Mouse (Mus musculus): ENCODE data around the gene Nkd1.

Gene Nkd1

DNA sequence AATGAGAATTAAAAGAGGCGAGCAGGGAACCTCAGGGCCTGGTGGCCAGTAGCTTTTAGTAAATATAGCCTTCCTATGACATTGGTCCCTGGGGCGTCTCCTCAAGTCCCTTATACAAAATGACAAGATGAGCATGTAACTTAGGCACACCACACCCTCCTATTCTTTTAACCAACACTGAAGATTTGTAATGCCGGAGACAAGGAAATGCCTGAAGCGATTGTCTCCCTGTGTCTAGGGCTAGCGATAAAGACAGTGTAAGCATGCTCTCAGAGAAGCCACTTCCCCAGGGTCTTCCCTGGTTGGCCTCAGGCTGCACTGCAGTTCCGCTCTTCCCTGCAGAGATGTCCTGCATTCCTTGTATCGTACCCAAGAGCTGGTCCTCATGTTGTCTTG lies 17.8 kb downstream of the Nkd1 start:
- no peak for DNase-seq (ENCODE audit: low spot score)

DNA sequence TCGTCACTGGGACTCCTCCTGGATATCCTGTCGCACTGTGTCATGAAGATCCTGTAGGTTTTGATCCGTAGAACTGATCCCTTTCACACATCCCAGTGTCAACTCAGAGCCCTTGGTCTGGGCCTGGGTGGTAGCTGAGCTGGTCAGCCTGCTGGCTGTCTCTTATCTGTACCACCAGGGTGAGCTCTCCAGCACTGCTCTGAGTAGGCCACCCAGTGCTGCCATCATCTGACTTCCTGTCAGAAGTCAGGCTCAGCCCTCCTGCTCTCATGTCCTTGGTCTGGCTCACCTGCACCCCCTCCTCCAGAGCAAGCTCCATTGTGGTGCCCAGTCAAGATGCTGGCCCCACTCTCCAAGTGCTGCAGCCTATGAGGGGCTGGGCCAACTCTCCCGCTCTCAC lies 18.8 kb downstream of the Nkd1 start:
- no peak for DNase-seq (ENCODE audit: low spot score)

GRCm38 (mm10) chr8:88542596-88543213 lies 21.6 kb downstream of the Nkd1 start:
- DNase-seq (ENCODE audit: low spot score): no peak

DNA sequence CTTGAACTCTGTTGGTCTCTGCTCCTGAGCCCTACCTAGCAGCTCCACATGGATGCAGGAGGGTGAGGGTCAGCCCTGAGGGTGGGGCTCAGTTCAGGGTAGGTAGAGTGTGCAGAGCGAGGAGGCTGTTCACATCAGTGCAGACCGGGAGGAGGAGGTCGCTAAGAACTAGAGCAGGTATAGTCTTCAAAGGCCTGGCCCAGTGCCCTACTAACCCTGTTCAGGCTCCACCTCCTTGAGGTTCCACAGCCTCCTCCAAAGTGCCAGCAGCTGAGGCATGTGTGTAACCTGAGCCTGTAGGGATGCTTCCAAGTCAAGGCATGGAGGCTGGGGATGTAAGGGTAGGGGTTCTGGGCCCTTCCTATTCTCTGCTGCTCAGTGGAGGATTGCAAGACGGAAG lies 23.5 kb downstream of the Nkd1 start:
- DNase-seq (ENCODE audit: low spot score): no peak

DNA sequence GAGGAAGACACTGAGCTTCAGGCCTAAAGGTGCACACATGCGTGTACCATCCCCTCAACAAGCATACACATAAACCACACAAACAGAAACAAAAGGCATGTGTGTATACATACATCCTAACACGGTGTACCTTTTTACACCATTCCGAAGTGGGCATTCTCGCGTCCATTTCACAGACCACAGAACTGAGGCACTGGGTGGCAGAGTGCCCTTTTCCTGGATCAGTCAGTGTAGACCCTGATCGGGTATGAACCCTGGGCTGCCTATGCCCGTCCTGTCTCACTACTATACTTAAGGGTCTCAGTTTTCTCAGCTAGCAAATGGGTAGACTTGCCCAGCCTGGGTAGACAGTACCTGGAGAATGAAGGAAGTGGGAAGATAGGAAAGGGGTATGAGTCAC lies 24.3 kb downstream of the Nkd1 start:
- DNase-seq (ENCODE audit: low spot score): no peak

DNA sequence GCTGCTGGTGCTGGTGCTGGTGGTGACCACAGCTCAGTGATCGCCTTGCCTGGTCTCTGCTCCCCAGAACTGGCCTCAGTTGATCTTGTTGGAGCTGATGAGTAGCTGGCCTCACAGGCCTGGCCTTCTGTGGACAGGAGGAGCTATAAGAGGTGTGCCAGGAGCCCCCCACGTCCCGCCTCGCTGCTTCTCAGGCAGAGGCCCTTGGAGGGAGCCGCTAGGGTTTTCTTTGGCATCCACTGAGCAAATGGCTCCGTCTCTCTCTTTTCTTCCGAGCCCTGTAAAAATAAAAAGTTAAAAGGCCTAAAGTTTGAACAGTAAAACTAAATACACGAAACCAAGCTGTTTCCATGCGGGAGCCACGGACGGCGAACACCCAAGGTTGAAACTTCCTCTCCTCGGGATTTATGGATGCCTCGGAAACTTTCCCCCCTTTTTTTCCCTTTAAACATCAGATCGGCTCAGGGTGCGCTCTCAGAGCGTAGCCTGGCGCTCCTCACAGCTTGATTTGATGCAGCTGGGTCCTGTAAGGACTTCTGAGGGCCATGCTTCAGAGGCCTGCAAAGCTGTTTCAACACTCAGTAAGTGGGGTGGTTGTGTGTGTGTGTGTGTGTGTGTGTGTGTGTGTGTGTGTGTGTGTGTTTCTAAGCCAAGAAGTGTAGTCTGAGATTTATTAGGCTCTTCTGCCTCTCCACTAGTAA lies 25.0 kb downstream of the Nkd1 start:
- DNase-seq (ENCODE audit: low spot score): no peak

- no peak for DNase-seq (ENCODE audit: low spot score)
These were observed 34.5 kb downstream of the Nkd1 start for GRCm38 (mm10) chr8:88555669-88556068.

GRCm38 (mm10) chr8:88559985-88560473 lies 38.9 kb downstream of the Nkd1 start:
- DNase-seq (ENCODE audit: low spot score): no peak

DNA sequence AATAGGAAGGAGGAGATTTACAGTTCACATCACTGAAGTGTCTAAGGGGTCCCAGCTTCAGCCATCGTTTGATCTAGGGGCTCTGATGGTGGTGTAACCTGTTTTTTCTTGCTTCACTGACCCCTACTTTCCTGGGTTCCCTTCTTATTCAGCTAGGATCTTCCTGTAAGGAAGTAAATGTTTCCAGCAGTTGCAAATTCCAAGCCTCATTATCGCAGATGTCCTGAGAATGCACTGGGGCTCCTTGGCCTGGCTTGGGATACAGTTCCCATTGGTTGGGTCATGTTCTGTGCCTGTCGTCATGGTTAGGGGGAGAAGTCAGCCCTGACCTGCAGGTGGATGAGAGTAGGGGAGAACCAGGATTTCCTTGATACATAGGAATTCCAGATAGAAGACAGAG lies 40.2 kb downstream of the Nkd1 start:
- no peak for DNase-seq (ENCODE audit: low spot score)

DNA sequence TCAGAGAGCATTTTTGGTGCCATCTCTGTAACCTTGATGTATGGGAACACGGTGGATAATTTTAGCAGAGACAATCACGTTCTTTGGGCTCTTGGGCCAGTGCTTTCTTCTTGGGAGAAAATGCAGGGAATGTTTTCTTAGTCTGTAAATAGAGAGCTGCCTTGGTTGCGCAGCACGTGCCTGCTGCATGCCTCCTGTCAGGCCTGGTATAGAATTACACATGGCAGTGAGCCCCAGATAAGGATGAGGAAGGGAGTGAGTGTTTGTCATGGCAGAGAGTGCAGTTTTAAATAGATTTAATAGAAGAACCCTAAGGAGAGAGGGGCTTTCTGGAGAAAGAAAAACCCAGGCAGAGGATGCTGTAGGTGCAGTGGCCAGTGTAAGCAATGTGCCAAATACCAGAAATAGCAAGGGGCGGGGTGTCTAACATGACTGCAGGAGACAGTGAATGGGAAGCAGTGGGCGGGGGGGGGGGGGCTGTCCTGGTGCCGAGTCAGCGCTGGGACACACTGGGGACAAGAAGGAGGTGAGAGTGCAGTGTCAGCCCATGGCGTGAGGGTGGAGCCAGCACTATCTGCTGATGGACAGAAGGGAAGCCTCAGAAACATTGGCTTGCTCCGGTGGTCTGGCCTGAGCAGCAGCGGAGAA lies 43.2 kb downstream of the Nkd1 start:
- DNase-seq (ENCODE audit: low spot score): no peak

GRCm38 (mm10) chr8:88566119-88566518 lies 45.0 kb downstream of the Nkd1 start:
- DNase-seq (ENCODE audit: low spot score): no peak

DNA sequence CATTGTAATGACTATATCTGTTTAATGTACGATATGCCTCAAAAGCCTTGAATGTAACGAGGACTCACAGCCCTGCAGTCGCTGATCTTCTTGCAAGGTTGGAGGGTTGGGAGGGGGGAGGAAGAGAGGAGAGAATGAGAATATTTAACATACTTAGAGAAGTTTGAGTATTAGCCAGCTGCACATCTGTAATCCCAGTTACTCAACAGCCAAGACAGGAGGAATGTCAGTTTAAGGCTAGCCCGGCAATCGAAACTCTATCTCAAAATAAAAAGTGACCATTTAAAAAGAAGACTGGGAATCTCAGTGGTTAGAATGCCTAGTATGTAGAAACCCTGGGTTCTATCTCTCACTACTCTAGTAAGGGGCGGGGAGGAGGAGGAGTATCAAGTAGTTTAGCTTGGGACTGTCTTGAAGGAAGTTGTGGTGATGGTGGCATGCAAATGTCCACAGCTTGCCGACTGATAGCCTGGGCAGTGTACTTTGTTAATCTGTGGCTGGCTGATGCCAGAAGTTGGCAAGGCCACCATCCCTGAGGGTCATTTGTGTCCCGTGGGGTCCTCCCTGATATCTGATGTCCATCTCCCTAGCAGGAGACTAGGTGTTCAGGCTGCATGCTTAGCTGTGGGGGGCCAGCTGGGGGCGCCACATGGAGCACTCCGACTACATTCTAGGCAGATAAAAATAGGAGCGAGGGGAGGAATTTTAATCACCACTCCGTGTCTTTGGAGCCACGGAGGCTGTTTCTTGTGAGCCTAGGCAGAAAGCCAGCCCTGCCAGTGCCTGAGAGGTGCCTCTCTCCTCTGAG lies 46.4 kb downstream of the Nkd1 start:
- no peak for DNase-seq (ENCODE audit: low spot score)

DNA sequence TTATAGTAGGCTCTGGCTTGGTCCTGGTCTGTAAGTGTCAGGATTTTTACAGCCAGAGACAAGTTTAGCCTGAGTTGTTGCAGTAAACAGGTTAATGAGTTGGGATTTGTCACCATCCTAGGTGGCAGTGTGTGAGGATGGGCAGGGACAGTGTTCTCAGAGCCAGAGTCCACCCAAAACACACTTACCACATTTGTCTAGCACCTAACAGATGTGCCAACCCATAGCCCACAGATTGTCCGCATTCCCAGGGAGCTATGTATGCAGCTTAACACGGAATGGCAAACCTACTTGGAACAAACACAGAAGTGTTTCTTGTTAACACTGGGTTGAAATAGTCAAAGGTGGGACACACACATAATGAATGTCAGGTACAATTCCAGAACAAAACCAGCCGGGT lies 47.1 kb downstream of the Nkd1 start:
- DNase-seq (ENCODE audit: low spot score): no peak

DNA sequence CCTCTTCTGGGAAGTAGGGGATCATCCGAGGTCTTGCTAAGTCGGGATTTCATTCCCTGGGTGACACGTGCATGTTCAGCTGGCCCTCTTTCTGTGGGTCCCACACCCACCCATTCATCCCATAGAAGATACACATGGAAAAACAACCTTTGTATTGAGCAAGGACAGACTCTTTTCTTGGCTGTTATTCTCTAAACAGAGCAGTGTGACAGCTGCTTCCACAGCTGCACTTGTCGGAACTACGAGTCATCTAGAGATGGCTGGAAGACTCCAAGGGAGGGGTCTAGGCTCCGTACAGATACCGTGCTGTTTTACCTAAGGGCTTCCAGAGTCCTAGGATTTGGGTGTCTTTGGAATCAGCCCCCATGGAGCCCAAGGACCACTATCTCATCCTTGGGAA lies 48.2 kb downstream of the Nkd1 start:
- no peak for DNase-seq (ENCODE audit: low spot score)

GRCm38 (mm10) chr8:88570293-88570998 lies 49.3 kb downstream of the Nkd1 start:
- no peak for DNase-seq (ENCODE audit: low spot score)

DNA sequence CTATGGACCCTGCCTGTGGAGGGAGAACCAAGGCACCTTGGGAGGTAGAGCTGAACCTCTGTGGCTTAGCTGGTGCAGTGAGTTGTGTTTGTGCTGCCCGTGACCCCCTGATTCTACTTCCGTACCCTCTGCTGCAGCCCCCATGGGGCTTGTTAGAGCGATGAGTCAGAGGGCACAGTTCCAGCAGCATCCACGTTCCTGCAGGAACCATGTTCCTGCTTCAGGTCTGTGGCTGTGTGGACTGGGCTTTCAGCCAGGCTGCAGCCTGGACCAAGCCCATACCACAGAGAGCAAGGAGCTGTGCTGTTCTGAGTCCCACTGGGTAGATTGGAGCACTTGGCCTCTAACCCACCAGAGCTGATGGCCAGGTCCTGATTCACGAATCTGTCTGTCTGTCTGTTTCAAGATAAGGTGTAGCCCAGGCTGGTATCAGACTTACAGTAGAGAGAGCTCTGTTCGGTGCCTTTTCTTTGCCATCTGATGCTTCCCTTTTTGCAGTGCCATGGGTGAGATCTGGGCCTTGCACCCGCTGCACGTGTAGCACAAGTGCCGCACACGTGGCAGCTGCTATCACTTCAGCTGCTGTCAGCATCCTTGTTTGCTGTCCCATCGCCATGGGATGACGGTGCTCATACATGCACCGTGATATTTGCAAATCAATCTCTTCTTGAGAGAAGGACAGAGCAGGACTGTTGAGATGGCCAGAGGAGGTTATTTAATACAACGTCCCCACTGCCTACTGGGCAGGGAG lies 50.5 kb downstream of the Nkd1 start:
- no peak for DNase-seq (ENCODE audit: low spot score)

DNA sequence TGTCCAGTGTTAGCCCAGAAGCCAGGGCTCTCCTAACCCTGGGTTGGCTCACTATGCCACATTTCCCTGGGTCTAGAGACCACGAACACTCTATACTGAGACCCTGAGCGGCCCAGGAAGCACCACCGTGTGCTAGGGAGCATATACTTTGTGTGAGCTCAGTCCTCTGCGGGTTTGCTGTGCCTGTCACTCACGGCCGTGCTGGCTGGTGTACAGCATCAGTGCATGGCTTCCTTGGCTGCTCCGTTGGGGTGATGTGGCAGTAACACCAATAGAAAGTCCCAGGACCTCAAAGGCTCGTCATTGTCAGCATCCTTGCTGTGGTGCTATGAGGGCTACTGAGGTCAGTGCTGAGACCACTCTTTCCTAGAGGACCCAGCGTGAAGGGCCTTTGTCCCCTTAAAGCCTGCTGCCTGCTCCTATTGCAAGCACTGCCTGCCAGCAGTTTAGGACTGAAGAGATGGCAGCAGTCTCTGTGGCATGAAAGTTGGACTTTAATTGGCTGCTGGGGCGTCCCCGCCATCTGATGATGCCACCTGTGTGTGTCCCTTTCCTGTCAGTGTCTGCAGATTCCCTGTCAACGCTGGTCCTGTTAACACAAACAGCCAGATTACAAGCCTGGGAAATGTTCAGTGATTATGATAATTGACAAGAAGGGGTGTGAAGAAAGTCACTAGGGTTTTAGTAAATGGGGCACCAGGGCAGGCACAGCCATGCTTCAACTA lies 51.2 kb downstream of the Nkd1 start:
- DNase-seq (ENCODE audit: low spot score): no peak

DNA sequence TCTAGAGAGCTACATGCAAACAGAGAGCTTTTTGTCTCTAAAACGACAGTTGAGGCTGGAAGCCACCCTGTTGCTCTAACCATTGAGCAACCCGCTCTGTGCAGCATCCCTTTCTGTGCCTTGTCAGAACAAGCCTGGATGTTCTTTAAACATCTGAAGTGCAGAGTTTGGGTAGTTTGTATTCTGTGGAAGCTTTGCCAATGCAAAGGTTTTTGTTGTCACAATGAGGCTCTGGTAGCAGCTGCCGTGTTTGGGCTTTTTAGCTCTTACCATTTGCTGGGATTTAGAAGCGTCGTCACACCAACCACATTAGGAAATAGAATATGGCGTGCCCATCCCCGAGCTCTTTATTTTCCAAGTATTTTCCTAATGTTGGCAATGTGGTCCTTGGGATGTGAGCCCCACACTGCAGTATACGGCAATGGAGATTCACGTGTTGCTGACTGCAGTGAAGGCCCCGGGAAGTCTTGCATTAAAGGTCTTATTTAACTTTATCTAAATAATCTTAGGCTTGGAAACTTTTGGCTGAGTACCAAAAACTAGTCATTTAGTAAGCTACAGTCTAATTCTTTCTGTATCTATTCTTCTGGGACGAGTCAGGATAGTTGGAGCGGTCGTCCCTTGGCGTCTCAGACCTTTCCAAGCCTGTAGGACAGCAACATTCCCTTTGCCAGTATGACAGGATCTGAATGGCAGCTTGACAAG lies 51.9 kb downstream of the Nkd1 start:
- no peak for DNase-seq (ENCODE audit: low spot score)

GRCm38 (mm10) chr8:88574975-88575374 lies 53.8 kb downstream of the Nkd1 start:
- no peak for DNase-seq (ENCODE audit: low spot score)

Measured in ovary, postnatal 10 days (tissue).